Mouse (Mus musculus) lung, adult 2 months (tissue): ENCODE measurements at regions not wholly inside any gene's neighbourhood (a gene's known extent, or its start where the extent isn't known, plus 50 kb on each side); places are given as distances from the start of the nearest gene placed in this dataset.

ENCODE experiments used
- CTCF ChIP-seq: fragments of 200-500 bp; IDR thresholded peaks from 2 replicates; pipeline ENCODE4 v1.5.1; 2011; ENCODE audit warnings: mild to moderate bottlenecking, low read length, control low read depth; ENCODE audit not compliant: insufficient read depth
- POLR2A ChIP-seq: fragments of 200-500 bp; IDR thresholded peaks from 2 replicates; pipeline ENCODE4 v1.6.1; 2011; ENCODE audit warnings: low read depth, mild to moderate bottlenecking, control low read depth, low read length, borderline replicate concordance; ENCODE audit errors: extremely low read depth

GRCm38 (mm10) chr10:83996489-83996888, 273.8 kb downstream of the 1500009L16Rik start:
- TF ChIP-seq POLR2A: no peak
- no peak for TF ChIP-seq CTCF
